Mouse (Mus musculus): ENCODE measurements around the gene Lrrk1.

Lrrk1 gene

DNA sequence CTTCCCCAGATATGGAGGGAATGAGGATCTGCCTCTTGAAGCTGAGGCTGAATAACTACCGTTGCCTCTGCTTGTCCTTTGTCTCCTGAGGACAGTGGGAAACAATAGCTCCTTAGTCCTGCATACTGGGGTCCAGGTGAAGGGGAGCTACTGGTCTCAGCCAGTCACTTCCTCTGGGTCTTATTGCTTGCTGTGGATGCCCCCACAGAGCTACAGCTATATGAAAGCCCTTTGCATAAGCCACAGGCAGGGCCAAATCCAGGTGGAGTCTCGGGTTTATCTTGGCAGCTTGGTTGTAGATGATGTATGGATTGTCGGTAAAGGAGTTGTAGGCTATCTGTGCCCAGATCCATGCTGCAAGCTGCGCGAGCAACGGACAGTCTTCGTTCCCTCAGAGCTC lies 158.7 kb downstream of the Lrrk1 start:
- ChIA-PET CTCF (interaction anchor here in 3 of 4 experiments (0.6 to 1.0 kb wide), 3 partner anchors 20 to 274 kb away, joined by 3 to 4 read pairs (median 4); no protein-coding TSS in a partner anchor), POLR2A (no interaction called here)

DNA sequence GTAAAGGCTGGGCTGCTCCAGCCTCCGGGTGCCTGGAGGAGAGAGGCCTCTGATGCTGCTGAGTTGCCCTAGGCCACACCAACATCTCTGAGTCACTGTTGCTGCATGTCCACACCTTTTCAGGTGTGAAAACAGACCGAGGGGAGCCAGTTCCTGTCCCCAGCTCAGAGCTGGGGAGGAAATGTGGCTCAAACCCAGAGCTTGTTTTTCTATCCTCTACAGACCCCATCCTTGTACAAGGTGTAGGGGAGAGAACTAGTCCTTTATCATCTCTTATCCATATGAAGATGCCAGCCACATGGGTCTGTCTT lies 159.6 kb downstream of the Lrrk1 start:
- CTCF ChIA-PET, result no interaction called here

DNA sequence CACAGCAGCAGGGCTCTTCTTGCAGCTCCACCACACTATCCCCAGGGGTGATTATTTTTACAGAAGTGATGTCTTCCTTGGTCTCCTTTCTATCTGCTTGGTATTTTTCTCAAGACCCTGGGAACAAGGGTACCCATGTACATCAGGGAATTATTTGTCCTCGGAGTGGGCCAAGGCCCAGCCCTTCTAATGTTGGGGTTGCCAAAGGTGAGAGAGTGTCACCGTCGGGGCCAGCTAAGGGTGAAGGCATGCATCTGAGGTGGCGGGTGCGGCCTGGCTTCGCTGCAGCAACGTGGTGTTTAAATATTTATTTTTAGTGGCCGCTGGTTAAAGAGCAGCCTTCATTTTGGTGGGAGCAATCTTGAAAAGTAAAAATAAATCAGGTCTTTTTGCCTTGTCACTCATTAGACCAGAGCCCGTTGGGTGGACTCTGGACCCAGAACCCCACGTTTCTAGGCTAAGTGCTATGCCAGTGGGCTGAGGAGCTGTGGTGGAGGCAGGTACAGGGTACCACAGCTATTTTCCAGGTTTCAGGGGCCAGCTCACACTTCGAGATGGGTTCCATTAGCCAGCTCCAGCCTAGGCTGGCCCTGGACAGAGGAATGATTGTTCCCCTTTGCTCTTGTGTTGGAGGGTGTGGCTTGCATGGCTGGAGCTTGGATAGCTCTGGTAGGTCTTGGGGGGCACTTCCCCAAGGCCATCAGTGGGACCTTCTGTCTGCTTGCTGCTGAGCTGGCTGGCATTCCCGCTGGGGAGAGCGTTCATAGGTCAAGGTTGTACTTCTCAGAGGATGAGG lies 160.1 kb downstream of the Lrrk1 start:
- CTCF ChIA-PET, result no interaction called here
- POLR2A ChIA-PET, result interaction anchor here in 1 of 4 experiments (1.1 kb wide), 1 partner anchor 149 kb away, joined by 3 read pairs; the partner anchor contains the start of gene Selenos

More for the DNA sequence above, 159.6 kb downstream of the Lrrk1 start:
- POLR2A ChIA-PET, result no interaction called here

DNA sequence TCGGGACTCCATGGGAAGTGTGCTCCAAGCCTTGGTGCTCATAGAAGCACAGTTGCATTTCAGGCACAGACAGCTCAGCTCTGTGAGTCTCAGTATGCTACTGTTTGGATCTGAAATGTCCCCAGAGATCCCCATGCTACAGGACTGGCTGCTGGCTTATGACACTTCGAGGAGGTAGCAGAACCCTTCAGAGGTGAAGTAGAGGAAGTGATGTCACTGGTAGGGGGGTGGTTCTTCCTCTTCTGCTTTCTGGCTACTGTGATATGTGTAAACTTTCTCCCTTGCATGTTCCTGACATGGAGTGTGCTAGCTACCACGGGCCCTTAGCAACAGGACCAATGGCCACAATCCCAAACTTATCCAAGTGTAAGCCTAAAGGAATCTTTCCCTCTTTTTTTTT lies 162.3 kb downstream of the Lrrk1 start:
- POLR2A ChIA-PET, result no interaction called here
- CTCF ChIA-PET, result interaction anchor here in 1 of 4 experiments (0.5 kb wide), 1 partner anchor 441 kb away, joined by 3 read pairs; no protein-coding TSS in a partner anchor

DNA sequence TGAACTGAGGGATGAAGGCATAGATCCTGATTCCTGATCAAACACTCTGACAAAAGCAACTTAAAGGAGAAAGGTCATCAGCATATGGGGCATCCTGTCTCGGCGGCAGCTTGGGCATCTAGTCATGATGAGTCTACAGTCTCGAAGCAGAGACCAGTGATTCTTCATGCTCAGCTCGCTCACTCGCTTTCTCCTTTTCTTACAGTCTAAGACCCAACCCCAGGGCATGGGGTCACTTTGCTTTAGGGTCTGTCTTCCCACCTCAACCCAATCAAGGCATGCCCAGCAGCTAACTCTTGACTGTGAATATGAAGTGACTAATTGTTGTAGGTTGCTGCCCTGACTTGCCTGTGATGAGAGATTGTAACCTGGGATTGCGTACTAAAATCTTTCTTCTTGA lies 163.6 kb downstream of the Lrrk1 start:
- CTCF ChIA-PET, result no interaction called here
- POLR2A ChIA-PET, result no interaction called here

DNA sequence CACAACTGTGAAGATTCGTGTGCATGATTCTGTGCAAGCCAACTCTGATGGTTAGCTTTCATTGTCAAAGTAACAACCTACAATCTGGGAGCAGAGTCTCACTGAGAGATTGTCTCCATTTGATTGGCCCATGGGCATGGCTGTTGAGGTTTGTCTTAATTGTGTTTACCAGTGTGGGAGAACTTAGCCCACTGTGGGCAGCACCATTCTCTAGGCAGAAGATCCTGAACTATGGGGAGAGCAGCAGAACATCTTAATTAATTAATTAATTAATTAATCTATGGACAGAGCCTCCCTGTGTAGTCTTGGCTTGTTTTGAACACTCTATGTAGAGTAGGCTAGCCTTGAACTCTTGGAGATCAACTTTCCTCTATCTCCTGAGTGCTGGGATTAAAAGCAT lies 164.4 kb downstream of the Lrrk1 start:
- ChIA-PET POLR2A (no interaction called here), CTCF (no interaction called here)

DNA sequence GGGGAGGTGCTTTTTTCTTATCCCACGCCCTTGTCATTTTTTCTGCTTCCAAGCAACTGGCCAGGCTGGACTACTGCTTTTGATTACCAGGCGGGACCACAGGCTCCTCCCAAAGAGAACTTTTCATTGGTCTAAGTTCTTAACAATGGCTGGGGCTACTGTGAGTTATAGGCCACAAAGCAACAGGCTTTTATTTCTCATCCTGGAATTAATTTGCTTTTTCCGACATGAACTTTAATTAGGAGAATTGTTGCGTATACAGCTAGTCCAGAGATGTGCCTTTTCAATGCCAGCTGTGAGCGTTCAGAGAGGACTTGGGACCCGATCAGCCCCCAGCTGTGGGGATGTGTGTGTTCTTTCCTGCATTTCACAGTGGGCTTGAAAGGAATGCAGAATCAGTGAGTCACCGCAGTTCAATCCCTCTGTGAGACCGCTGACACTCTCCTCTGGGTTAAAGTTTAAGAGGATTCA lies 165.5 kb downstream of the Lrrk1 start:
- CTCF ChIA-PET, result no interaction called here
- POLR2A ChIA-PET, result interaction anchor here in 1 of 4 experiments (0.7 kb wide), 1 partner anchor 437 kb away, joined by 3 read pairs; no protein-coding TSS in a partner anchor

DNA sequence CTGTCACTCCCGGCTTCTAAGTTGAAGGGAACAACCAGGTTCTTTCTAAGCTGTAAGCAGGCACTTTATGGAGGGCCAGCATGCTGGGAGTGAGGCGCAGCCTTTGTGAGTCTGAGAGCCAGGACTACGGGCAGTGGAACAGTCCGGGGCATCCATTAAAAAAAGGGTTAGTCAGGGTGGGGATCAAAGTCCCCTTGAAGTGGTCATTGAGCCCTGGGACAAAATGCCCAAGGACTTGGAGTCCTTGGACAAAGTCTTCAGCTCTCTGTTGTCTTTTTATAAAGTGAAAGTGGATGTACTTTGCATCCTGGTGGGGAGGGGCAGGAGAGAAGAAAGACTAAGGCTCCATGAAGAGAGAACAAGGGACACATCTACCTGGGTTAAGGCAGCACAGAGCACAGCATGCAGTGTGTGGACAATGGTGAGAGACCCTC lies 168.3 kb downstream of the Lrrk1 start:
- ChIA-PET POLR2A (no interaction called here), CTCF (no interaction called here)

DNA sequence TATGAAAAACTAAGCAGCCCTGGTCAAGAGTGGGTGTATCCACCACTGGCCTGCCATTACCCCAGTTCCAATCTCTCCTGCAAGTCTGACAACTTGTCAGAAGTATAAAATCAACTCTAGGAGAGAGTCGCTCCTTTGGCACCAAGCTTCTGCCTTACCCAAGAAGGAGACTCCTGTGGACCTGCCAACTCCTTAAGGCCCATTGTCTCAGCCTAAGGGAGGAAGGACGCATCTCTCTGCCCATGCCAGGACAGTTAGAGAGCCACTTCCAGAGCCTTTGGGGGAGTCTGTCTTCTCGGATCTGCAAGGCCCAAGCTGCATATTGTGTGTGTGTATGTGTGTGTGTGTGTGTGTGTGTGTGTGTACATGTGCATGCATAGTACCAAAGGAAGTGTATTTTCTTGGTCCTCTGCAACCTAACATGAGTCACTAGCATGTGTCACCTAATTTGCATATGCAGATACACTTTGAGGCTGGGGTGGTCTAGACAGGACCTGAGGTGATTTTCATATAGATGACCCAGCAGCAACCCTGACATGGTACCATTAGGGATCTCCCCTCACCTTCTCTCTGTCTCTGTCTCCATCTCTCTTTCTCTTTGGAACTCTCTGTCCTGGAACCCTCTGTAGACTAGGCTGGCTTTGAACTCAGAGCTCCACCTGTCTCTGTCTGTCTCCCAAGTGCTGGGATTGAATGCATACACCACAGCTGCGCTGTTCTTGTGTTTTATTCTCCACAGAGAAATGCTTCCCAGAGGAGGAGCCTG lies 168.9 kb downstream of the Lrrk1 start:
- ChIA-PET POLR2A (no interaction called here), CTCF (interaction anchor here in 2 of 4 experiments (0.6 kb wide), 2 partner anchors 13 to 41 kb away, joined by 3 to 17 read pairs; no protein-coding TSS in a partner anchor)

DNA sequence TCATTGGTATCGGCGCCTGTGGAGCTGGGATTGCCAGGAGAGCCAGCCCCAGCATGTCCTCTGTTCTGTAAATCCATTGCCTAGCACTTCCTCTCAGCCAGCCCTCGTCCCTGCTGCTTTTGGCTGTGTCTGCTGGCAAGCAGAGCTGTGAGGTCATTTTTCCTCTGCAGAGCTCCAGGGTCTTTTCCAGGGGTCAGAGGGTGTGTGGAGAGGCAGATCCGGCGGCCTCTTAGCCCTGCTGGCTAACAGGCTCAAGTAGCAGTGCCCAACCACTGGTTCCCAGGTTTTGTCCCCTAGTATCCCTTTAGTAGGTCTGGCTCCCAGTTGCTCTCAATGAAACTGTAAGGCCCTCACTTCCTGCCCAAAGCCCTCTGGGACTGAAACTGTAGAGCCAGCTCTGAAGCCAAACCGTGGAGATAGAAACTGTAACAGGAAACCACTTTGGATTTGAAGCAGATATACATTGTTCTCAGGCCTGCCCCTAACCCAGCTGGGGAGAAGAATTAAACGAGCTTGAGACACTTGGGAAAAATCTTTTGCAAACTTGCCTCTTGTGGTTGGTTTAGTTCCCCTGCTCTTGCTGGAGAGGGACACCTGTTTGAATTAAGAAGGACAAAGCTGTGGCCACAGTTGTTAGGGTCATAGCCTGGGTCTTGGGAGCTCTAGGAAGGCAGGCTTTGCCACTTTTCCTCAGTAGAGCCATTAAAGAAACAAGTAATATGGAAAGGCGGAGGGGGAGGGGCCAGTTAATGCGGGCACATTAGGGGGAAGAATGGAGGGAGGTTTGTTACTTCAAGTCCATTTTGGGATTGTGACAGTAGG lies 169.7 kb downstream of the Lrrk1 start:
- POLR2A ChIA-PET, result interaction anchor here in 1 of 4 experiments (0.5 to 1.2 kb wide), 2 partner anchors 108 to 1320 kb away, joined by 3 to 4 read pairs; no protein-coding TSS in a partner anchor
- CTCF ChIA-PET, result interaction anchor here in 1 of 4 experiments (0.6 kb wide), 1 partner anchor 13 kb away, joined by 3 read pairs; no protein-coding TSS in a partner anchor

DNA sequence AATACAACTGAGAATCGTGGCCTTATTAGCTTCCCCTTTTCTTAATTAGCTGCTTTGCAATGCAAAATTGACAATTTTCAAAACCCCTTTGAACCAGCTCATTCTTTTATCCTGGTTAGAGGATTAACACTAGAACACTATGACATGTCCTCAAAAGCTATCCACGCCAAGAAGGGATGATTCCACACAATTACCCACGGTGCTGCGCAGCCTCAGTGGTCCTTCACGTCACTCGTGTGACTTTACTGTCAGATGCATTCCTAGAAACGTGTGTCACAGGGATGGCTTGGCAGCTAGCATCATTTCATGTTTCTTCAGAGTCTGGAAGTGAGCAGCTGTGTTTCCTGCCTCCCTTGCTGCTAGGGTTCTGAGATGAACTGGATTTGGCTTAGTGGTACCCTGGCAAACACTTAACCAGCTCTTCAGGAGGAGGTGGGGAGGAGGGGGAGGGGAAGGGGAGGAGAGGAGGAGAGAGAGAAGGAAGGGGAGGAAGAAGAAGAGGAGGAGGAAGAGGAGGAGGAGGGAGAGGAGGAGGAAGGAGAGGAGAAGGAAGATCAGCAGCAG lies 170.5 kb downstream of the Lrrk1 start:
- ChIA-PET CTCF (no interaction called here), POLR2A (interaction anchor here in 2 of 4 experiments (0.5 to 1.5 kb wide), 3 partner anchors 108 to 1319 kb away, joined by 3 to 4 read pairs (median 4); no protein-coding TSS in a partner anchor)

DNA sequence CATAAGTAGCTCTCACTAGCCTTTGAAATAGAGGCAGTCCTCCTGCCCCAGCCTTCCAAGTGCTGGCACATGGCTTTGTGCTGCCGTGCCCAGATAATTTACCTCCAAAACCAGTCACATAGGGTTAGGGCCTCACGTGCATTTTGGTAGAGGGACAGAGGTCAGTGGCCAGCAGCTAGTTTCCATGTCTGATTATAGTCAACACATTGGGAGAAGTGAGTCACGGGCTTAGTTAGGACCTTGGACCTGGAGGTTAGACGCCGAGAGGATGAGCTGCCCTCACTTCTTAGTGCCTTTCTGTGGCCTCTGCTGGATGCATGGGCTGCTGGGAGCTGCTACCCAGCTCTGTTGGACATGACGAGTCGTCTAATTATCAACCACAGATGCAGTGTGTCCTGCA lies 171.1 kb downstream of the Lrrk1 start:
- ChIA-PET CTCF (no interaction called here), POLR2A (interaction anchor here in 1 of 4 experiments (1.5 kb wide), 1 partner anchor 138 kb away, joined by 4 read pairs; no protein-coding TSS in a partner anchor)

DNA sequence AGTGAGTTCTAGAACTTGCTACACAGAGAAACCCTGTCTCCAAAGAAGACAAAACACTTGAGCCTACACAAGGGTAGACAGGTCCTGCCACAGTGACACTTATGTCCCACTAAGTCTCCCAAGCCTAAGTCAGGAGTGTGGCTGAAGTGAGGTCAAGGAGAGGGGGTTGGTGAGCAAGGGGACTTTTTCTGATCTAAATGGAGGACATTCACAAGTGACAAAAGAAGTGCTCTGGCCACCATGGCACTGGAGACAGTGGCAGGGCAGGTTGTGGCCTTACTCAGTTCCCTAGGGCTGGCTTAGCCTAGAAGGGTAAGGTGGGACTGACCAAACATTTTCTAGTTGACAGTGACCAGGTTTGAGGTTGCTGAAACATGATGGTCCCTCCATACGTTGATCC lies 172.2 kb downstream of the Lrrk1 start:
- ChIA-PET POLR2A (interaction anchor here in 1 of 4 experiments (1.5 kb wide), 1 partner anchor 137 kb away, joined by 4 read pairs; no protein-coding TSS in a partner anchor), CTCF (no interaction called here)

DNA sequence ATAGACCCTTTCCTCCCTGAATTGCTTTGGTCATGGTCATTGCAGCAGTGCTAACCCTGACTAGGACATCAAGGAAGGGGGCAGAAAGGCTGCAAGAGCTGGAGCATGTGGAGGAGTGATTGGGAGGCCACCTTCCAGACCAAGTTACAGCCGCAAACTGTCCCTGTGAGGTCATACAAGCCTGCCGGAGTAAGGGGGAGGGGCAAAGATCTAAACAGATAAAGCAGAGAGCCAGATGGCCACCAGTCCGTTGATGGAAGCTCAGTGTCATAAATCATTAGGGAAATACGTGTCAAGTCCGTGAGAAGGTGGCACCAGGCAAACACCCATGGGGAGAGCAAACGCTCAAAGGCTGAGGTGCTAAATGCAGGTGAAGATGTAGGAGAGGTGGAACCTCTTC lies 173.7 kb downstream of the Lrrk1 start:
- CTCF ChIA-PET, result interaction anchor here in 2 of 4 experiments (0.6 kb wide), 2 partner anchors 11 to 447 kb away, joined by 6 to 9 read pairs; no protein-coding TSS in a partner anchor
- POLR2A ChIA-PET, result no interaction called here

DNA sequence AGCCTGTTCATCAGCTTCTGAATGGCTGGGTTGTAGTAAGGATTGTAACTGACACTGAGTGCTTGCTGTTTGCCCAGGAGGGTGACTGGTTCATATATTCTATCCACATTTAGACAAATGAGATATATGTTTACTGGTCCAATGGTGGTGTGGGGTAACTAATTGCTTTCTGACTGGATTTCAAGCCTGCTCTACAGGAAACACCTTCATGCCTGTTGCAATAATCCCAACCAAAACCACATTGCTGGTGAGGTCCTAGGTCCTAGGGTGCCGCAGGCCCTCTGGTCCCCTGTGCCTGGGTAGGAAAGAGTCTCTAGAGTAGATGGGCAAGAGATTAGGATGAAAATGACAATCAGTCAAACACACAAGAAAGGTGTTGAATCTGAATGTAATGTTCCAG lies 175.3 kb downstream of the Lrrk1 start:
- CTCF ChIA-PET, result no interaction called here
- POLR2A ChIA-PET, result no interaction called here

DNA sequence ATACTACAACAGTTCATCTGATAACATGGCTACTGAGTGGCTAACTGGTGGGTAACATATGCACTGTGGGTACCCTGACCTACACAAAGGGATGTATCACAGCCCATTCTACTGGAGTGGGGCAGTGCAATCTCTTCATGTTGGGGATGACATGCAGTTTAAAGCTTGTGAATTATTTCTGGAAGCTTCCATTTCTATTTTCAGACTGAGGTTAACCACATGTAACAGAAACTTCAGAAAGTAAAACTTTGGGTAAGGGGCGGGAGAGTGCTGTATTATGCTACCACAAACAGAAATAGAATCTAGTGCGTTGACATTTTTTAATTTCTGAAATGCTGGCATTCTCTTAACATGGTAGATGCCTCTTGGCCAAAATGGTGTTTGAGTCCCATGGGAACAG lies 178.2 kb downstream of the Lrrk1 start:
- ChIA-PET POLR2A (no interaction called here), CTCF (no interaction called here)

DNA sequence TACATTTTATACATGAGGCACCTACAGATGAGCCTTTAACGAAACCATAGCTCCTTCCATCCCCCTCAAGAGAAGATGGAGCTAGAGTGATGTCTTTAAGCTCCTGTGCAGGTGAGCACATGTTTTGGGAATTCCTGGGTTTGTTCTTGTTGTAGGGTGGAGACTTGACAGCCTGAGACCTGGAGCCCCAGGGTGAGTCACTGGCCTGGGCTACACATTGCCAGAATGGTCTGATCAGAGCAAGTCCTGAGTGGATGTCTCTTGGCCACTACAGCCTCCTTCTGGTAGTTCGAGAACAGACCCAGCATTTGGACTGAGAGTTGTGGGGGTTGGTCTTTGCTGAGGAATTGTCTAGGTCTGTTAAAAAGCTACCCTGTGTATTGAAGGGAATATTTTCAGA lies 186.5 kb downstream of the Lrrk1 start:
- POLR2A ChIA-PET, result interaction anchor here in 1 of 4 experiments (0.5 to 1.1 kb wide), 2 partner anchors 18 to 195 kb away, joined by 3 read pairs; no protein-coding TSS in a partner anchor
- CTCF ChIA-PET, result no interaction called here

DNA sequence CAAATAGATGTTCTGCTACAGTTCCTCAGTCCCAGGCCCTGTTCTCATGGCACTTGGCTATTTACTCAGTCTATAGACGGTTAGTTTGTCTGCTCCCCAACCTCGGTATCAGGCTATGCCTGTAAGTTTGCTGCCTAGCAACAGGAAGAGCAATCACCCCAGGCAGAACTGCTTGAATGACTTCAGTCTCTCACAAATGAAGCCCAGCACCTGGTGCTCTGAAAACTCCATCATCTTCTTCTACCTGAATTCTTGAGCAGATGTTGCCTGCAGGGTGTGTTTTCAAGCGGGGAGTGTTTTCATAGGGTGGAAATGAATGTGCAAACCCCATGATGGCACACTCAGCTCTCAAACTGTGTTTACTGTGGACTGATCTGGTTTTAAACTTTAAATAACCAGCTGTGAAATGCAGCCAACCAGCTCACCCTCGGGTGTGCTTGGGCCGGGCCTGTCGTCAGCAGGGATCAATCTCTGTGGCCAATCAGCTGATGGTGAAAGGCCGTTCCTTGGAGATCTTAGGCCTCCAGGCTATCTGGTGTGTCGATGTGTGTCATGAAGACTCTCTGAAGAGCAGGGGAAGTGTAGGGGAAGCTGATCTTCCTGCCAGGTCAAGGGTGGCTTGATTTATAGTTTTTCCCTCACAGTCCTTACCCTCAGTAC lies 187.2 kb downstream of the Lrrk1 start:
- ChIA-PET CTCF (no interaction called here), POLR2A (interaction anchor here in 1 of 4 experiments (0.5 to 1.3 kb wide), 3 partner anchors 18 to 196 kb away, joined by 3 to 5 read pairs (median 3); no protein-coding TSS in a partner anchor)
